Mouse (Mus musculus): ENCODE measurements around the gene Arid5a.

- TF ChIP-seq CTCF (IDR thresholded peaks at IDR 0.05; ENCODE audit: low read depth, low read length): no peak
- no peak for TF ChIP-seq POLR2A (IDR thresholded peaks at IDR 0.05; ENCODE audit: borderline replicate concordance, low read depth, low read length)
These were observed 13.1 kb upstream of the Arid5a start for GRCm38 (mm10) chr1:36294402-36294801.
